Mouse (Mus musculus): ENCODE data around the gene Pdcl2. TPM values are rescaled to one million over a fixed set of nuclear protein-coding genes. Genes with fewer than 3 reads are reported as not detected.

Pdcl2 gene
- not detected for total RNA-seq (2021)

DNA sequence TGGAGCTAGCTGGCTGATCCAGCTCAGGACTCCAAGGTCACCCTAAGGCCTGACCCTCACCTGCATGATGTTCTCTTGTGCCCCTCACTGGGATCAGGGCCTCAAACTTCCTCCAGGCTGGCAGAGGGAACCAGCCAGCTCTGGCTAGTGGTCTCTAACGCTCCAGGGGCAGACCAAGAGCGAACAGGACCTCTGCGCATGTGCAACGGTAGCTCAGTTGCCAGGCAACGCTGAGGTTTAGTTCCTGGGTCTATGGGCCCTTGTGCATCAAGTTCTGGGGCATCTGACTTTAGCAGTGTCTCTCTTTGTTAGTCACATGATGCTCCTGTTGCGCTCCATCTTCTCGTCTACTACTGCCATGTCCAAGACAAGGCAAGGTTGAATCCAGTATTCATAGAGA is at the start of gene Pdcl2:
Gene Pdcl2 (minus strand): TSS at position 204 of the 400 bp plus-strand sequence.
- DNase-seq = no peak

GRCm38 (mm10) chr5:76379216-76379615 is 48.3 kb upstream of the Pdcl2 start:
- DNase-seq = no peak

- DNase-seq = no peak
Observed at GRCm38 (mm10) chr5:76369215-76369840, 38.4 kb upstream of the Pdcl2 start.

- no peak for DNase-seq
Observed at GRCm38 (mm10) chr5:76365406-76365805, 34.5 kb upstream of the Pdcl2 start.

GRCm38 (mm10) chr5:76363453-76364104 is 32.6 kb upstream of the Pdcl2 start, which contains the start of gene Nmu:
Gene Nmu (minus strand): TSS chr5:76363788.
- no peak for DNase-seq

DNA sequence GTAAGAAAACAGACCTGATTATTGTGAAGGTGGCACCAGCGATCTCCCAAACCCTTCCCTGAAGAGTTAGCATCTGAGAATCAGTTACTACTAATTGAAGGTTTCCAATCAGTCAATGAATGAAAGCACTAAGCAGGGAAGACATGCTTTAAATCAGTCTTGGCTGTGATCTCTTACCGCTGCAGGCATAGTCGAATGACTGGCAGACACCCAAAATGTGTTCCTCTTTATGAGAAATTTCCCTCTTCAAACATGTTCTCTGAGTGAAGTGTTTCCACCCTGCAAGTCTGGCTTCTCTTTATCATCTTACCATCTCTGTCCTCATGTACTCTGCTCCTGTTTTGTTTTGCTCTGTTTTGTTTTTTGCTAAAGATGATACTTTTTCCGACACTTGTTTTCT is 29.8 kb upstream of the Pdcl2 start:
- DNase-seq = no peak

DNA sequence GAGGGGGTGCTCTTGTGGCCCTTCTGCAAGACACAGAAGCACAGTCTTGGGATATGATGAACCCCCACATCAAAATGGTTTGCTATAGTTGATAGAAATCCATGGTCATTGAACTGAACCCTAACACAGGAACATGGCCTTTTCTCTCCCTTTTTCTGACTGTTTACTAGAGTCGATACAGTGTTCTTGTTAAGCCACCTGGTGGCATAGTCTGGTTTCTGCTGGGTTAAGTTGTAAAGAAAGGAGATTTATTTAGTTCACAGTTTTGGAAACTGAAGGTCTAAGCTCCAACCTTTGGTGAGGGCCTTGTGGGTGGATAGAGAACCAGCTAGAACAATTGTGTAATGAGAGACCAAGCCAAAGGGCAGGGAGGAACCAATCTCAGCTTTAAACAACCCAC is 29.1 kb upstream of the Pdcl2 start:
- DNase-seq = no peak

- DNase-seq = peak; percentile 8
Observed at GRCm38 (mm10) chr5:76351953-76352611, 21.1 kb upstream of the Pdcl2 start.

DNA sequence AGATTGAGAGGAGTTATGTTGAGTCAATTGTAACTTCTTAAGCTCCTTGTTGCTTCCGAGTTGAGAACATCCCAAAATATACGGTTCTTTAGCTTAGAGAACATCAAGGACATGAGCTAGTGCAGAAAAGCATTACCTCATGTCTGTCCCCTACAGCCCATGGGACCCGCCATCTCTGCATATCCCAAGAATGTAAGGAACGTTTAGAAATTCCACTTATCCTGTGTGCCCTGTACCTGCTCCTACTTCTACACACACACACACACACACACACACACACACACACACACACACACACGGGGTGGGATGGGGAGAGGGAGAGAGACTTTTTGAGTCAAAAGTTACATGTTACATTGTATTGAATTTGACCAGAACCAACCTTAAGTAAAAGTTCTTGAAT is 20.6 kb upstream of the Pdcl2 start:
- no peak for DNase-seq

DNA sequence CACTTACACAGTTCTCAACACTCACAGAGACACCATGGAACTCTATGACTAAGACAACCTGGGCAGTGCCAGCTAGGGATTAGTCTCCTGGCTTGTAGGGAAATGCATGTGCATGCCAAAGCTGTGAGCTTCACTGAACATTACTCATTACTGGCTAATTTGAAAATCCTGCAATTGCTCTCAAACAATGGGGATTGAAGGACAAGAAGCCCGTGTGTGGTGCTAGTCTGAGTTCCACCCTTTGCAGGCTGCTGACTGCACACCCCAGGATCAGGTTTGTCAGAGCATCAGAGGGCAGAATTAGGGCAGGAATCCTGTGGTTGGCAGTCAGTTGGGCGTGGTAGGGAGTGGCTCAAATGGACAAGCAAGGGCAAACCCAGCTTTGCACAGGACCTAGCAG is 15.2 kb upstream of the Pdcl2 start:
- peak; percentile 6 to 9 for DNase-seq

- no peak for DNase-seq
Observed at GRCm38 (mm10) chr5:76340931-76341330, 10.0 kb upstream of the Pdcl2 start.

- DNase-seq = no peak
Observed at GRCm38 (mm10) chr5:76337100-76337499, 6.1 kb upstream of the Pdcl2 start.

- DNase-seq = no peak
Observed at GRCm38 (mm10) chr5:76333833-76334232, 2.9 kb upstream of the Pdcl2 start.

GRCm38 (mm10) chr5:76327296-76327695 is 3.7 kb downstream of the Pdcl2 start:
- no peak for DNase-seq

DNA sequence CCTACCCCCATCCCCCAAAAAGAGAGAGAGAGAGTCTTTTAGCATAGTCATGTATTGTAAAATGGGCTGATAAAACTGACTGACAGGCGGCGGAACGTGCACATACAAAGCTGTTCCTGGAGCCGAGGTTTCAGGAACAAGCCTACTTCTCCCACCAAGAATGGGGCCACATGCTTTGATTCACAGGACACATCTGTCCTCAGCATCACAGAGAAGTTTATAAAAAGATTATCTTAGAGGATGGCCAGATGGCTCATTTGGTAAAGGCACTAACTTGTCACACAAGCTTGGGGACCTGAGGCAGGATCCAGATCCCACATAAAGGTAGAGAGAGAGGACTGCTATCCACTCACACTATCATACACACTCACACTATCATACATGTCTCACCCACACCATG is 5.8 kb downstream of the Pdcl2 start:
- no peak for DNase-seq

DNA sequence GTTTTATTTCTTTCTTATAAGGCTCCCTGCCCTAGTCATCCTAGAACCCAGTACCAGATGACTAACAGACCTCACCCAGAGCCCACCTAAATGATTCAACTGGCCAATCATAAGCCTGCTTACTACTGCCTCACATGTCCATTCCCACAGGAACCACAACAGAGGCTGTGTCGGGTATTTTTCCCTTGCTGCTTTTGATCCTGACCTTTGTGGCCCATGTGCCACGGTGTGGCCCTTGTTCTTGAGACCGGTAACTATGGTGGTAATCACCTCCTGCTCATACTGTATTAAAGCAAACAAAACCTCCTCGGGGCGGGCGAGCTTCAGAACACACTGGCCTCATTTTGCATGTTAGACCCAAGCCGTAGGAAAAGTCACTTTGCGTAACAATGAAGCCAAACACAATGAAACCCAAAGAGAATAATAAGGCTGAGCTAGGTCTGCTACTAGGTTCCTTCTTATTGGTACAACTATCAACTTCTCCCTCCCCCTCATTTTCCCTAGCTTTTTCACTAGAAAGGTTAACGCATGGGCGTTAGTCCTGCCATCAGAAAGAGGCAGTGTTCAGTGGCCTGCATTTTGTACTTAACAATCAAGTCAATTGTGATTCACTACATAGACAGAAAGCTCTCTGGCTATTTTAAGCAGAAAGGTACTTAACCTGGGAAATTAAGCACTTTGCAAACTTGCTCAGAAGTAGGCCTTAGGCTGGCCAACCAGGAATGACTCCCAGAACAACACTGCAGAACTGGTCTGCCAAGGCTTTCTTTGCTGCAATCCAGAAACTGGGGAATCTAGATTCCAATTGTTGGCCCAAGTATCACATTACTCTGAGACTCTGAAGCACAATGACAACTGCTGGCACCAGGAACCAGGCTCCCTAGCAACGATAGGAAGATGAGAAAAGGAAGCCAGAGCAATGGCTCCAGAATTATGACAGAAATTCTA is 9.4 kb downstream of the Pdcl2 start:
- no peak for DNase-seq

DNA sequence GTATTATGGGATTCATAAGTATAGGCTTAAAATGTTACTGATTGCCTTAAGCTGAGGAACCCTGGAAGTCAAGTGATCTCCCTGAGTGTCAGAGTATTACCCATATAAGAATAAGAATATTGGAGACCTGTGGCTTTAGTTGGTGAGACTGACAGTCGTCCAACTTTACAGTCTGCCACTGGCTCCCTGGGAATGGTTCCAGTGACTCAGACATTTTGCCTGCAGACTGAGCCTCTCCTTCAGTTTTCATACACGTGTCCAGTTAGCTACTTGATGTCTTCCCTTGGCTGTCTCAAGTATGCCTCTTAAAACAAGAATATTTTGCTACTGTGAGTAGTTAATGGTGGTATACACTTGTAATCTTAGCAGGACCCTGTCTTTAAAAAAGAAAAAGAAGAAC is 22.8 kb downstream of the Pdcl2 start:
- no peak for DNase-seq

GRCm38 (mm10) chr5:76306261-76306660 is 24.7 kb downstream of the Pdcl2 start:
- no peak for DNase-seq

DNA sequence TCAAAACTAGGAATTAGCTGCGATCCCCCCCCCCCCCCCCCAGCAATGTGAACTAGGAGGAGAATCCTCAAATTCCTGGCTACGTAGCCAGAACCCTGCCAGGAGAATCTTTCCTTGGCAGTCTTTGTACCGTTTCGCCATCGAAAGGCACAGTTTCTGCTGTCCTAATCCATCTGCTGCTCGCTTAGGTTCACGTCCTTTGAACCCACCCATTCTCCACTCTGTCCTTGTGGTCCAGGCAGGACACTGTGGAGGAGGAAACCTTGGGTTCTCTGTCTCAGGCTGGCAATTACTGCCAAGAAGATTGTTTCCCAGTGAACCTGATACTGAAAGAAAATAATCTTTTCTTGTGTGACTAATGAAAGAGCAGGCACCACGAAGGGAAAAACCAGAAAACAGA is 25.3 kb downstream of the Pdcl2 start:
- DNase-seq = no peak

GRCm38 (mm10) chr5:76304452-76305341 is 26.3 kb downstream of the Pdcl2 start, which contains the start of gene Clock:
Gene Clock (minus strand): TSS chr5:76304792.
- peak; percentile 92 for DNase-seq

- DNase-seq = peak; percentile 55 to 58
Observed at GRCm38 (mm10) chr5:76303745-76304451, 27.1 kb downstream of the Pdcl2 start.

All from layer of hippocampus, postnatal 36 days (tissue).